Mouse (Mus musculus) kidney, adult 9 months (tissue): ENCODE measurements around the gene Ube2ql1.

Source experiments
- DNase-seq: peaks from one replicate; pipeline ENCODE4 v3.0.0; 2022

The Ube2ql1 gene

DNA sequence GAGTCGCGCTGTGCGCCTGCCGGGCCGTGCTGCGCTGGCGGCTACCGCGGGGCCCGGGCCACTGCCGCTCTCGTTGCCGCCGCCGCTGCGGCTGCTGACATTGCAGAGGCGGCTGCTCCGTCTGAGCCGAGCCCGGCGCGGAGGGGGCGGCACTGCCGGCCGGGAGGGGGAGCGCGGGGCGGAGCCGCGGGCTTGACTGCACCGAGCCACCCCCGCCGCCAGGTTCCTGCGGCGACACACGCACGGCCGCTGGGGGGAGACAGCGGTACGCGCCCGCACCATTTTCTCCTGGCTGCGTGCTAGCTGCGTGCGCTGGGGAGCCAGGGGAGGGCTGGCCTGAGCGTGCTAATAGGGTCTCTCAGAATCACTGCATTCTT is at the start of gene Ube2ql1:
Gene Ube2ql1 (minus strand): TSS at position 131 of the 377 bp plus-strand sequence.
- DNase-seq = peak; percentile 77

DNA sequence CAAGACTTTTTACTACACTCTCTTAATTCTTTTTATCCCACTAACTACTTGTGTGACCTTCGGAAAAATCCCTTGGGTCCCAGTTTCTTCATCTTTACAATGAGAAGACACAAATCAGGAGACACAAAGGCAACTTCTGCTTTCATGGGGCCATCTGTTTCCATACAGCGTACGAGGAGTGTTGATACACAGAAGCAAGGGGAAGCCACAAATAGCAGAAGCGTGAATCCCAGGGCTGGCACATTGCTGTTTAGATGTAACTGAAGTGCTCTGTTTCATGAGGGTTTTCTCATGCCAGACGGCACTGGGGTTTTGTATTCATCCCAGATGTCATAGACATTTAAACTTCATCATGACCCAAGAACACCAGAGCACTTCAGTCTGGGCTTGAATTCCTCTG is 49.0 kb upstream of the Ube2ql1 start:
- no peak for DNase-seq

DNA sequence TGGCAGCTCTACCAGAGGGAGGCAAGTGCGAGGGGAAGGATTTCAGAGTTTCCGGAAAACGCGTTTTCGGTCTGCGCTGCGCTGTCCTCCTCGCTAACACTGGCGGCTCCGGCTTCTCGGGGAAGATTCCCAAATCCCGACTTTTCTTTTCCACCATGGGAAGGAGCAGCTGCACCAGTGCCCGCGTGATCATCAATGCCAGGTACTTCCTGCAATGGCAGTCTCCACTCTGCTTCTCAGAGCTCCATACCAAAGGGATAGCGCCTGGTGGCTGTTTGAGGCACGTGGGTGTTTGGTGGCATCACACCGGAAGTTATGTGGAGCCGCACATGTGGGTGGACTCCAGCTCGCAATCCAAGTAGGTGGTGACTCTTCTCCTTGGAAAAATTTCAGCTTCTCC is 38.5 kb upstream of the Ube2ql1 start:
- DNase-seq = no peak

DNA sequence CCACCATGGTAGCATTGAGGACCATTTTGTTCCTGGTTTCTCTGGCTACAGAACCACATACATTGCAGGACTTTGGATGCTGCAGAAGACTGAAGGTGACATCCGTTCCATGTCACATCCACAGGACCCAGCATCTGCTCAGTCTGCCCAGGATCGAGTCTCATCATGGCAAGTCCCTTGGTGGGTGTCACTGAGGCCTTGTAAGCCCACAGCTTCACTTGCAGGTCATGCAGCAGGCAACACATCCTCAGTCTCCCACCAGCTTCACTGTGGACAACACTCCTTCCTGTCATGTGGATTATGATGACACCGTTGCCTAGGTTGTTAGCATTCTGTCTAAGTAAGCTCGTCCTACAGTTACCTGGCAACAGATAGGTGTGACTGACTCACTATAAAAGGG is 32.7 kb upstream of the Ube2ql1 start:
- no peak for DNase-seq

DNA sequence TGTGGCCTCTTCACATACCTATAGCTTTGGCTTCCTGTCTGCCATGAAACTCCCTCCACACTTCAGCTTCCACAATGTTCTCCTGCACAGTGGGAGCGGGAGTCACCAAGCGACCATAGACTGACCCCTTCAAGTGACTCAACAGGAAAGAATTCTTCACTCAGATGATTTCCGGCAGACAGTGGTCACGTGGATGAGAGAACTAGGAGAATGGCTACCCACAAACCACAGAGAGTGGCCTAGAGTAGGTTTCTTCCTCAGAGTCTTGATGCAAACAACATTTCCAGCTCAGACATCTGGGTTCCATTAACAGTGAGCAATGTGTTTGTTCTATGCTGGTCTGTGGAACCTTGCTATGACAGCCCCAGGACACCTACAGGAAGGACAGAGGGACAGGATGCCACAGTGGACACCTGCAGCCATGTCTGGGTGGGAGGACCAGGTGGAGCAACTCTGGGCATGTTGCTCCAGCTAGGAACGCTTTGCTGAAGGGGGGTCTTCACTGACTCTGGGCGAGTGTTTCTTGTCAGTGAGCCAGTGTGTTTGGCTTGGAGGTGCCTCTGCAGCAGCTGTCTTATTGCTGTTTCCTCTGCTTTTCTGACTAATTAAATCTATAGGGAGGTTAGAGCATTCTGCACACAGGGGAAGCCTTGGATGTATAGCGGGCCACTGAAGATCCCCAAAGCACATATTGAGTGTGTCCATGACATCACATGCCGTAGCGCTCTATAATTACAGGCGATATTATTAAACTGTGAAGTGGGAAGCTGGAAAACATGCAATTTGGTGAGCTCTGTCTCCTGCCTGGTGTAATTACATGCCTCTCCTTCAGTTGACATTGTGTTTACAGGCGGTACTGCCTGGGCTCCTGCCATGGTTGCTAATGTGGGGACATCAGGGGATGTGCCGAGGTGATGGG is 31.1 kb upstream of the Ube2ql1 start:
- no peak for DNase-seq

DNA sequence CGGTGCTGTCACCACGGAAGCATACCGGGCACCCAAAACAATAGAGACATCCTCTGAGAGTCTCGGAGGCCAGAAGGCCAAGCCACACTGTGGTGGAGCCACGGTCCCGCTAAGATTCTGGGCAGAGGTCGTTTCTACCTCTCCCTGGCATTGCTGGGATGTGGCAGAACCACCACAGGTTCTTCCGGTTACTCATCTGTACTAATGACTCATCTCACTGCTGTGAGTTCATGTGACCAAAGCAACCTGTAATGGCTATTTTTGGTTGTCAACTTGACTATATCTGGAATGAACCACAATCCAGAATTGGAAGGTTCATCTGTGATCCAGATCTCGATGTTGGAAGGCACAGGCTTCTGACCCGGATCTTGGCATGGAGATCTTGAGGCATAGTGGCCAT is 28.5 kb upstream of the Ube2ql1 start:
- DNase-seq = no peak

DNA sequence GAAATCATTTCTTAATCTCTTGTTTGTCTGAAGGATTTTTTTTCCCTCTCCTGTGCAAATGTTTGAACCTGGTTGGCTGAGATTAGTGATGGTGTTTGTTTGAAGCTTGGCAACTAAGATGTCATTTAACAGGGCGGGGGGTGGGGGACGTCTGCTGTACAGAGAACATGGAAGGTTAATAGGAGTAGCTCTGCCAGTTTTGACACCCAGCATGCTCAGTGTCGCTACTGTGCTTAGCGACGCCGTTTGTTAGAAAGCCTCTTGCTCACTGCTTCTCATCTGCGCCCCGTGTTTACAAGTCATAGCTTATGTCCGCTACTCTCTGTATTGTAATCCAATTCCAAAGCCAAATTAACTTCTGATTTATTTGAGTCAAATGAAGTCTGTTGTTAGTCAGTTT is 25.0 kb upstream of the Ube2ql1 start:
- no peak for DNase-seq

DNA sequence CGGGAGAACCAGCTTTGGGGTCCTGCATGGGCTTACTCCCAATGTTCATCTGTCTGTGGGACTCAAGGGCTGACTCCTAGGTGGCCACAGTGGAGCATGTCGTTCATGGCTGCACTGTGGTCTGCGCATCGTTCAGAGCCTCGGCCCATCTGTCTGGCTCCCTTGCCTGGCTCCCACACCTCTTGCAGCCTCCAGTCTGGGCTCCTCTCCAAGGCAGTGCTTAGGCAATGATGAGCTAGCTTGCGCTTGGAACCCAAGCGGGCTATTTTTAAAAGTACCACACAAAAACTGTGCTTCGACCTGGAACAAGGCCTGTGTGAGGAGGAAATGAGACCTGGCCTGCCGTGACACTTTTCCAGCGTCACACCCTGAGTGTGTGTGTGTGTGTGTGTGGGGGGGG is 21.7 kb upstream of the Ube2ql1 start:
- DNase-seq = no peak

DNA sequence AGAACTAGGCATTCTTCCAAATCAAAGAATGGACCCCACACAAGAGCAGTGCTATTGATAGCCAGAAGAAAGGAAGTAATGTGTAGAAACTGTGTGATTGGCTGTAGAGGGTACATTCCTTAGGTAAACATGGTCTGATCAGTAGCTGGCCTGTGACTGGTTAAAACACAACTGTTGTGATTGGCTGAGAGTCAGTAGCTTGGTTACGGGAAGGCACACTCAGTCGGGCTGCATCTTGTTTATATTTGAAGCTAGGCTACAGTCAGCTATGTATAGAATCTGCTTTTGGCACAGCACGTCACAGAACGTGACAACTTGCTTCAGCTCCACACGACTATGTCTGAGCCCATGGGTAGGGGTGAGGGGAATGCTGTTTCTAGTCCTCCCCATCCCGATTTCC is 19.3 kb upstream of the Ube2ql1 start:
- DNase-seq = no peak

DNA sequence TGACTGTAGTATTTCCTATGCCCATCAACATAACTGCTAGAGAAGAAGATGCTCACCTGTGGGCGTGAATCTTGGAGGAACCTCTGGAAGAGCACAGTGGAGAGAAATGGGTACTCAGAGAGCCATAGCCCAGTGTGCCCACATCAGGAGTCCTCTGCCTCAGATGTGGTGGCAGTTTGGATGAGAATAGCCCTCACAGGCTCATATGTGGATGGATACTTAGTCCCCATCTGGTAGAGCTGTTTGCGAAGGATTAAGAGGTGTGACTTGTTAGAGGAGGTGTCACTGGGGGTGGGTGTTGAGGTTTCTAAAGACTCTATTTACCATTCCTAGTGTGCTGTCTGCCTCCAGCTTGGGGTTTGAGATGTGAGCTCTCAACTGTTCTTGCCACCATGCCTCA is 13.2 kb upstream of the Ube2ql1 start:
- DNase-seq = no peak

DNA sequence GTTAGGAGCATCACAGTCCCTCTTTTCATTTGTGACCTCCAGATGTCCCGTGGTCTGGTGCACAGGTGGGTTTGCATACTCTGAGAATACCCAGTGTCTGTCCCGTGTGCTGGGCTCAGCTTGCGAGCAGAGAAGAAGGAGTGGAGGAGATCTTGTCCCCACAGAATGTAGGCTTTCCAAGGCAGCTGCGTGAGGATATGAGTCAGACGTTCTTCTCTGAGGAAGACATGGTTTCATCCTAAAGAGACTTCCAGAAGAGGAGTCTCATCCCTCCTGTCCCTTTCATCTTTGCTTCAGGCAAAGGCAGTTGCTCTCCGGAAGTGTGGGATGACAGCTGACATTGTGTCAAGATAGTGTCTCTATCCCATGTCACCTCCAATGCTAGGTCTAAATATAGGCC is 11.8 kb upstream of the Ube2ql1 start:
- no peak for DNase-seq

DNA sequence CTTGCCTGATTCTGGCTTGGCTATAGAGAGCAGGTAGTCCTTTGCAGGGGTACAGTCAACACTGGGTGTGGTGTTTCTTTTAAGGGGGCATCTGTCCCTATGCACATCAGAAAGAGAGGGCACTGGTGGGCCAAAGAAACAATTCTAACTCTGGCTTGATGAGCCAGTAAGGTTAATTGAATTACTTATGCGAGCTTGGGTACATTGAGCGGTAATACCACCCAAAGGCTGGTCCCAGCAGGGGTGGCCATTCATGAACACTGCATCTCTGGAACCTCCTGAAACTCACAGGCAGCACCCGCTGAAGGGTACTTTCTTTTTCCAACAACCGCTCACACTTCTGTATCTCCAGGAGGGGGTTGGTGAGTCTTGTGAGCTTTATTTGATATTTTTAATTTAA is 9.1 kb upstream of the Ube2ql1 start:
- no peak for DNase-seq

DNA sequence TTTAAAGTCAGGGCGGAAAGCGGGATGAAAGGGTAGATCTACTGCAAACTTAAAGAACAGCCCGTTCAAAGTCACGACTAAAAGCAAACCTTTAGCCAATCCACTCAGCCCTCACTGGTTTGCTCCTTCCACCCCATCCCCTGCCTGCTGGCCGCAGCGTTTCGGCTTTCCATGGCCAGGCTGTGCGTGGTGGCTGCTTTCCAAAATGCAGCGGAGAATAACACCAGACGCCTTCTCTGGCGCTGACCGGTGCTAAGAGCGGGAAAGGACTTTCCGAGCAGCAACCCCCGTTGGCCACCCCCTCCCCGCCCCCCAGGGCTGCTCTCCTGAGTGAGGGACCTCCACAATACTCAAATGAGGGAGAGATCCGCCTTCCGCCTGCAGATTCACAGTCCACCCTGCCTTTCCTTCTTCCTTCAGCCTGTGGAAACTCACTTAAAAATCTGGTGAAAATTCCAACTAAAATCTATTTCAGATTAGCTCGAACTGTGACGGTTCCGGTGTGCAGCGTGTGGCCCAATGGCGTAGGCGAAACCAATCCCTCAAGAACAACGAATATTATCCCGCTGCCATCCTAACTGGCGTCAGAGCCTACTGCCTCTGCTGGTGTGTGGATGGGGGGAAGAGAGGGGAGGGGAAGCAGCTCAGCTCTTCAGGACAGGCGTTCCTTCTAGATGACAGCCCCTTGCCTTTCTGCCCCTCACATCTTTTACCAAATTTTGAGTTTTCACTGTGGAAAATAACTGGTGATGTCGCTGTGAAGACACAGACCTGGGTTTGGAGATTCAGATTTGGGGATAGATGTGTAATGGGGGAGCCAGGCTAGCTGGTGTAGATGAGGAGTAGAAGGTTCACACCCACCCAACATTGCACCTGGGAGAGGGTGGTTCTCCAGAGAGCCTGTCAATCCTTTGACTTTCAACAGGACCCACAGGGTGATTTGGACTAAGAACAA is 919 bp upstream of the Ube2ql1 start:
- peak; percentile 23 for DNase-seq

DNA sequence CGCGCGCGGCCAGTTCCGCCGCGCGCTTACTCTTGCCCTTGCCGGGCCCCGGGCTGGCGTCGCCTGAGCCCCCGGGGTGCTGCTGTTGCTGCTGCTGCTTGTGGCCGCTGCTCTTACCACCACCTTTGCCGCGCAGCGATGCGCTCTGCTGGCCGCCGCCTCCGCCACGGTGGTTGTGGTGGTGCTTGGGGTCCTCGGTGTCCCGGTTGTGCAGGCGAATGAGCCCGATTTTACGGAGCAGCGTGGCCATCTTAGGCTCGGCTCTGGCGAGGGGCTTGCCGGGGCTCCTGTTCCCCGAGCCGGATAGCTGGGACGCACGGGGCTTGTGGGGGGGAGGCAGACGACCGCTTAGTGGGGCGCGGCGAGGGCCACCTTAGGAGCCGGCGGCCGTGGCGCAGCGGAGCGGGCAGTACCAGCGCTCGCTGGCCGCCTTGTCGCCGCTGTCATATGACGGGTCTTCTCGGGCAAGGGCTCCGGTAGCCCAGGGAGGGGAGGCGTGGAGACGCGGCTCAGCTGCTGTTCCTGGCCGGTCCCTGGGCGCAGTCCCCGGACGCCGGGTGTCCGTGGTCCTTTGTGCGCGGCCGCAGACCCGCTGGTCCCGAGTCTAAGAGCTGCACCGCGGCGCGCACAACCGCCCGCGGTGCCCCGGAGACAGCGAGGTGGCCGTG is 464 bp downstream of the Ube2ql1 start:
- no peak for DNase-seq

DNA sequence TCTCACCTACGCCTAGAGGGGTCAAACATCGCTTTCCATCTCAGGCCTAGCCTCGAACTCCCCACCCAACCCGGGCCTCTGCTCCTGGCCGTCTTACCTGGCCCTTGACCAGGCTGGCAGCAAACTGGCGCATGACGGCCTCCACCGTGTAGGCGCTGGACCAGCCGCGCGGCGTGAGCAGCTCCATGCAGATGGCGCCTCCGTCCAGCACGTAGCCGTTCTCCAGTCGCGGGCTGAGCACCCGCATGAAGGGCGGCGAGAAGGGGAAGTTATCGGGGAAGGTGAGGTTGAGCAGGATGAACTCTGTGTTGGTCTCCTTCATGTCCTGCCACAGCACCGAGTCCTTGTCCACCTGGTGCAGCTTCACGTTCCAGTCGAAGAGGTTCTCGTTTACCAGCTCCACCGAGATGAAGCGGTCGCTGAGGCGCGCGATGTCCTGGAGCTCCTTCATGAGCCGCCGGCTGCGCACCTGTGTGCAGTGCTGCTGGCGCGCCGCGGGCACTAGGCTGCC is 1.2 kb downstream of the Ube2ql1 start:
- peak; percentile 6 for DNase-seq

DNA sequence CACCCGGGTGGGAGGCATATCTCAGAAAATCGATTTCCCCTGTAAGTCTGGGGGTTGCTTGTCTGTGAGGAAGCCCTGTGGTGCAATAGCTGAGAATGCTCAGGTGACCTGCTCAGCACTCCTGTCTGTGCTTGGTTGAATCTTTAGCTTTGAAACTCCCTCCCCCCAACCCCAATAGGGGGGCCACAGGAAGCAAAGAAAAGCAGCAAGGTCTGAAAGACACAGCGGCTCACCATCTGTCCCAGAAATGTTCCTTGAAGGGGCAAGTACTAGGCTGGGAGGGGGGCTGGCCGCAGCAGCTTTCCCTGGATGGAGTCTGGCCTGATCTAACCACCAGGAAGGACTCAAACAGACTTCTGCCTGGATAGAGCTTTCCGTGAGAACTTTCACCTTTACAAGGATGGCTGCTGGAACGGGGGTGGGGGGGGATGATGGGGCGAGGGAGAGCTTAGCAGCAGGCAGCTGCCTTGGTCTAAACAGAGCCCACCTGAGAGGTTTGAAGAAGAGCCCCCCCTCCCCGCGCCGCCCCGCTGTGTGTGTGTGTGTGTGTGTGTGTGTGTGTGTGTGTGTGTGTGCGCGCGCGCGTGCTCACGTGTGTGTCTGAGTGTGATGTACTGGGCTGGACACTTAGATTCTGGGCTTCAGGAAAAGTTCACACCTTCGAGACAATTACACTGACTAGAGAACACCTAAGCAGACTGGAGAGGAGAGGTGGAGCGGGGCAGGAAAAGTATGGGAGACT is 2.1 kb downstream of the Ube2ql1 start:
- DNase-seq = no peak

DNA sequence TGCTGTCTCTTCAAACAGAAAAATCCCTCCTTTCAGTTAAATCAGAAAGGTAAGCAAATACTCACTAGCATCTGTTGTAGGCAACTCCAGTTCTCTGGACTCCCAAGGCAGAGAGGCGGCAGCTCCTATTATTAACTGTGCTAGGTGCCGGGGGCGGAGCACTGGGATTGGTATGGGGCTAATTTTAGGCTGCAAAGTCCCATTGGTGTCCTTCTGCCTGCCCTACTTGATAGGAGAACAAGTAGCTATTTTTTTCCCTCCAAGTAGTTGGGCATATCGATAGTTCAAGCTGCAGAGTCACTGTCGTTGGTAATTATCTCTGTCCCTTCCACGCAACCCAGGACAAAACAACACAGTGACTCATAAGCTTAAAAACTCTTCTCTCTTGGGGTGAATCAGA is 7.1 kb downstream of the Ube2ql1 start:
- DNase-seq = no peak

DNA sequence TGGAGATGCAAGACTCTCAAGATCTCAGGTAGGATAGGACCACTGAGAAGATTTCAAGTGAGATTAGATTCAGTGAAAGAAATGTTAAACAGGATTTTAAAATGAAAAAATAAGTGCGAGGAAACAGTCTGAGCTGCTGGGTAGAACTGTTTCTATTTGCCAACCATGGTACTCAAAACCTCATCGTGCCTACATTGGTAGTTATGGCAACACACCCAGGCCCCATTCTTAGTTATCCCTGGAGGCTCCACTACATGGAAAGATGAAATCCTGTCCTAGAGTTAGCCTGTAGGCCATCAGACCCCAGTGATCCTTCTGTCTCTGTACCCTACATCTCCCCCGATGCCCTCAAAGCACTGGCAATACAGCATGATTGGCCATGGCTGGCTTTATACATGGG is 14.3 kb downstream of the Ube2ql1 start:
- DNase-seq = no peak

DNA sequence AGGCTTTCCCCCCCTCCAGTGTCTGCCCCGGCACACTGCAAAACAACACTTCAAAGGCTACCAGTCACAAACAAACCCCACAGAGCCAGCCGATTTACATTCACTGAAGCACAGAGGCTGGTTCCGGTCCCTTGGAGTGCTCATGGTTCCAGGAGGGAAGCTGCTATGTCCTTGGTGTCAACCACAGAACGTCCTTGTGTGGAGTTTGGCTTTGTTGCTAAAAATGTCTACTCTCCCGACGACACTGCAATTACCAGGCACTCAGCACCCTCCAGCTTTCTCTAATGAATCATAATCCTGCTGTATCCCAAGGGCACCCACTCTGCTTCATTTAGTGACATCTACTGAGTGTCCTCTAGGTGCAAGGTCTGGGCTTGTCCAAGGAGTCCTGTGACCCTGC is 18.5 kb downstream of the Ube2ql1 start:
- no peak for DNase-seq

DNA sequence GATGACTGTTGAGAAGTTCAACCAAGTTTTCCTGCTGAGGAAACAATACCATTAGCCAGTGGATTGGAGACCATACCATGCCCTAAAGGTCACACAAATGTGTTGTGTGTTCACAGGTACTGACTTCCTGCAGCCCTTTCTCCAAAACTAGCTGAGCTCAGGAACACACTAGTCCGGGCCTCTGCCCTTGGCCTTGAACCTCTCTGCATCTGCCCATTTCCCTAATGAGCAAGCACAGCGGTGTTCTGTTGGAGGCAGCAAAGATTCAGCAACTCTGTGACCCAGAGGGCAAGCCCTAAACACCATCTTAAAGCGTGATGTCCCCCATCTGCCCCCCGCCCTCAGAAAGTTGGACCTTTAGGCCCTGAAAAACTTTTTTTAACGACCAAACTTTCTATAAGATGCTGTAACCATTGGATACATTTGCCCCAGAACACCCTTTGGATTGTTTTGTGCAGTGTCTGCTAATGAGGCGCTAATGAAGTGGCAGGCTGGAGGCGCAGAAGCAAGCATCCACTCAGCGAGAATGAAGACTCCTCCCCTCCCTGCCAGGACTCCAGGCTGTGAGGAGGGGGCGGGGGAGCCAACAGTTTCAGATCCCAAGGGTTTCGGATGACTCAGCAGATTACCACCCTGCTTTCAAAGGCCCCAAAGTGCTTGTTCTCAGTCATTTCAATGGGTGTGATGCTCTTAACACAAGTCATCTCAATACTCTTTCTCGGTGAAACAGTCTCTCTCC is 21.7 kb downstream of the Ube2ql1 start:
- no peak for DNase-seq

DNA sequence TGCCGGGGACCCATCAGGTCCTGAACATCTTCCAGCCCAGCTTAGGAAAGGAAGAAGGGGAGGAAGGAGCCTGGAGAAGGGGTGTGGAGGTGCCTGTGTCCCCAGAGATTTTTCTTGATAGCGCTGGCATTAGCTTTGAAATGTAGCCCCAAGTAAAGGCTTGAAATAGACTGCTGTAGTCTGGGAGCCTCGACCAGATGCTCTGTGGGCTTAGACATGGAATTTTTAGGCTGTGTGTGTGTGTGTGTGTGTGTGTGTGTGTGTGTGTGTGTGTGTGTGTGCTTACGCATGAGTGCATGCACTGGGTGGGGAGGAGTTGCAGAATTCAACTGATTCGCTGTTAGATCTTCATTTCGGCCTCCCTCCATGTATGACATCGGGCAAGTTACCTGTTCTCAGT is 31.5 kb downstream of the Ube2ql1 start:
- no peak for DNase-seq

DNA sequence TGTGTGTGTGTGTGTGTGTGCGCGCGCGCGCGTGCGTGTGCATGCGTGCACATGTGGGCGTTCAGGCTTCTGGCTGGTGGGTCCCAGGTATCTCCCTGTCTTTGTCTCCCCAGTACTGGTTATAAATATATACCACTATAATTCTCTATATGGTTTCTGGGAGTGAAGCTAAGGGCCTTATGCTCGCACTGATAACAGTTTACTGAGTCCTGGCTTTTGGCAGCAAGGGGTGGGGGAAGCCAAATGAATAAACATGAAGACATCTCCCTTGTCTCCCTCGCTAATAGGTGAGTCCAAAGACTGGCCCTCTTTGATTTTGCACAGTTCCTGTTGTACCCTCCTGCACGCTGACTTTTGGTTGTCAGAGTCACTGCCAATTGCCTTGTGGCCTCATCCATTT is 32.2 kb downstream of the Ube2ql1 start:
- DNase-seq = no peak
